Mouse (Mus musculus): ENCODE results near the gene Acss3. TPM values are rescaled to one million over a fixed set of nuclear protein-coding genes. Genes with fewer than 3 reads are reported as not detected.

Gene Acss3
- not detected in 2 replicates for polyA plus RNA-seq (2012; ENCODE audit: insufficient read depth, low replicate concordance)

DNA sequence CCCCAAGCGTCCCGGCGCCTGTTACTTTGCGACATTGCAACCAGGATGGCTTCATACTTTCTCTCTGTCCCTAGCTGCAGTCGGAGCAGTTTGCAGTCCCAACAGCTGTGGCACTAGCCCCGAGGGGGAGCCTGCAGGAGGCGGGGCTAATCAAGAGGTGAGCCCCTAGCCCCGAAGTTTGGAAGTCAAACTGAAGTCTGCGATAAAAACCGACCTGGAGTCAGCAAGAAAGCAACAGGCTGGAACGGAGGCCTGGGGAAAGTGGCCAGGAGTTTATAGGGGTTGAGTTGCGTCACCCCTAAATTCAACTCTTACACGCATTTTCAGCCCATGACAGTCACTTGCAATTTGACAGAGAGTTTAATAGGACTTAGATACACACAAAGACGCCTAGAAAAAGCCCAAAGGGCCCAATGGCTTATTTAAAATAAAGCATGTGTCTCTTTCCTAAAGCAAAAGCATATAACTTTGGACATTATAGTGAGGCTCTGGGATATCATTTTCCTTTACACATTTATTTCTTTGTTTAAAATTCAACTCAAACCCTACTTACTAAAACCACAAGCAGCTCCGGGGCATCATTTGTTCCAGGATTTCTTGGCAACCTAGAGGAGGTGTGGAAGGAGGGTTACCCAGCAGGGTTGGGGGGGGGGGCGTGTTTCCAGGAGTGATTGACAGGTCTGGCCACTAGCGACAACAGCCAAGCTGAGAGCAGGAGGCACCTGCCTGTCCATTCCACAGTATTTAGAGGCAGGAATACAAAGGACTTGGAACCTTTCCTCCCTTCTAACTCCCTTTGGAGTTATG, at the start of gene Acss3:
Gene Acss3, minus strand, starts transcription at position 140 of the 807 bp plus-strand sequence.
- Histone ChIP-seq H3K4me1 (no peaks in the 10 kb centered on the region), H3K36me3 (replicated peaks; ENCODE audit: low read length) (no peaks in the 10 kb centered on the region), H3K4me3 (replicated peaks) (no peak within 1 kb of the TSS), H3K9me3 (peaks cover 12% of the 10 kb centered on the region; the same call in 1 of the 2 replicates), H3K27me3 (replicated peaks) (no peaks in the 10 kb centered on the region)
- TF ChIP-seq GATA1 (IDR thresholded peaks at IDR 0.05; ENCODE audit: borderline replicate concordance, low read length) (no peak), FLI1 (IDR thresholded peaks at IDR 0.05; ENCODE audit: low read length) (no peak)

DNA sequence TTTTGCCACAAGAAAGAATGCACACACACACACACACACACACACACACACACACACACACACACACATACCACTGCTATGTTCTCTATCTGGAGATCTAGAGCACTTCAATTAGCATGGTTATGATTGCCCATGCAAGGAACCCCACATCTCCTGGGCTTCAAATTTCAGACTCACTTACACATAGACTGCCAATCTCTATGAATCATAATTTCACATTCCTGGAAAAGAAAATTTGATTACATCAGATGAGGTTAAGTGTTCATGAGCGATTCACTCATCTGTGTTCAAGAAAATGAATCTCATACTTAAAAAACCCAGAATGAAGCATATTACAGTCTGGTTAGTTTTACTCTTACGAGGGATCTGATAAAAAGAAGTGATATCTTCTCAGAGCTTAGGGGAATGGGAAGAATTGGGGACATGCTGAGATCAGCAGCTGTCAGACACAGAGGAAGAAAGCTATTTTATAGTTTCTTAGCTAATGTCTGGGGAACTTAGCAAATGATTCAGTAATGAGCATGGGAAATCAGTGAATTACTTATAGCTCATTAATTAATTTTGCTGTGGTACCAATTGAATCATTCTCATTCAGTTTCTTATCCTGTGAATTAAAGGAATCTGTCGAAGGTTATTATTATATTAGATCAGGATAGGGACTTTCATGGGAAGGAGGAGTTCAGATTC, 48.7 kb upstream of the Acss3 start:
- H3K4me3 ChIP-seq (replicated peaks), result no peak overlapping the region

DNA sequence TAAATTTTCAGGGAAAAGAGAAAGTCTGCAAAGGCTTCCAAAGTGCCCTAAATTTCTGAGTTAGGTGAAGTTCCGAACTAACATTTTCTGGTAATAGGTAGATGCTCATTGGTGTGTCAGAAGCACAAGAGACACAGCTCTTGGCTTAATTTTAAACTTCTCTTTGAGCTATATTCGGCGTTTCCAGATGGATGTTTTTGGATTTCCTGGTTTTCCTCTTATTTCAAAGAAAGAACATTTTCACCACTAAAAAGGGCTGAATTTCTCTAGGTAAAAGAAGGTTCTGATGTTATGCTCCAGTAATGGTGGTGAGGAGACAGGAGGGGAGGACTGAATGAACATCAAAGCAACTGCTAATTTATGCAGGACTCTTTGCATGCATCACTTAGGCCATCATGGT, 43.0 kb upstream of the Acss3 start:
- Histone ChIP-seq H3K4me3 (replicated peaks) (no peak overlapping the region), H3K27me3 (replicated peaks) (no peaks in the 10 kb centered on the region), H3K9me3 (peaks cover 3% of the 10 kb centered on the region; the same call in 1 of the 2 replicates), H3K4me1 (no peaks in the 10 kb centered on the region), H3K36me3 (replicated peaks; ENCODE audit: low read length) (no peaks in the 10 kb centered on the region)
- TF ChIP-seq FLI1 (IDR thresholded peaks at IDR 0.05; ENCODE audit: low read length) (no peak), GATA1 (IDR thresholded peaks at IDR 0.05; ENCODE audit: borderline replicate concordance, low read length) (no peak)

More for the DNA sequence above, 48.7 kb upstream of the Acss3 start:
- no peaks in the 10 kb centered on the region for H3K9me3 ChIP-seq
- H3K4me1 ChIP-seq, result no peaks in the 10 kb centered on the region
- TF ChIP-seq FLI1 (IDR thresholded peaks at IDR 0.05; ENCODE audit: low read length), result no peak
- H3K27me3 ChIP-seq (replicated peaks), result no peaks in the 10 kb centered on the region
- H3K36me3 ChIP-seq (replicated peaks; ENCODE audit: low read length), result no peaks in the 10 kb centered on the region

GRCm38 (mm10) chr10:107148759-107149158, 25.3 kb upstream of the Acss3 start:
- Histone ChIP-seq H3K27me3 (replicated peaks) (no peaks in the 10 kb centered on the region), H3K36me3 (replicated peaks; ENCODE audit: low read length) (no peaks in the 10 kb centered on the region), H3K4me3 (replicated peaks) (no peak overlapping the region), H3K9me3 (no peaks in the 10 kb centered on the region), H3K4me1 (no peaks in the 10 kb centered on the region)
- no peak for TF ChIP-seq FLI1 (IDR thresholded peaks at IDR 0.05; ENCODE audit: low read length)
- no peak for TF ChIP-seq GATA1 (IDR thresholded peaks at IDR 0.05; ENCODE audit: borderline replicate concordance, low read length)

DNA sequence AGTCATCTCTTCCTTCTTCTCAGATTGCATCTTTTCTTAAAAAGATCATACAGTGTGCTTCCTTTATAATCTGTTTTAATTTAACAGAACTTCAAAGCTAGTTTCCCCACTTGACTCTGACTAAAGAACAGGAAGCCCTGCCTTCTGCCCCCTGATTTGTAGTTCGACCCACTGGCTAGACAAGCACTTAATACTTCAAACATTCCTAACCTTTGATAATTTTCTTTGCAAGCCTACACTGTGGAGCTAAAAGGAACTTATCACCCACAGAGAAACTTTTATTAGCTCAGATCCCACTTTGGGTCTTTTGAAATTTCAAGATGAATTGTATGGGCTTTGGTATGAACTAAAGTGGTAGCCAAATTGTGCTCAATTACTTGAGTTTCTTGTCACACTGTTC, 20.5 kb upstream of the Acss3 start:
- TF ChIP-seq GATA1 (IDR thresholded peaks at IDR 0.05; ENCODE audit: borderline replicate concordance, low read length) (no peak), FLI1 (IDR thresholded peaks at IDR 0.05; ENCODE audit: low read length) (no peak)

DNA sequence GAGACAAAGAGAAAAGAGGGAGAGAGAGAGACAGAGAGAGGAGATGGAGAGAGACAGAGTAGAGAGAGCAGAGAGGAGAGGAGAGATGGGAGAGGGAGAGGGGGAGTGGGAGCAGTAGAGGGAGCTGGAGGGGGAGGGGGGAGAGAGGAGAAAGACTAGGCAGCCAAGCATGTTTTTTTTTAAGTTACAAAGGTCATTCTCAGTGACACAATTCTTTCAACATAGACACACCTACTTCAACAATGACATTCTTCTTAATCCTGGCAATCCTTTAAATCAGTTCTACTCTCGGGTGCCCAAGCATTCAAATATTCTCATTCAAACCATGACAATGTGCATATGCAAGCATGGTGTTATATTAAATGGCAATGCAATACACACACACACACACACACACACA, 19.4 kb upstream of the Acss3 start:
- Histone ChIP-seq H3K4me1 (no peaks in the 10 kb centered on the region), H3K27me3 (replicated peaks) (no peaks in the 10 kb centered on the region), H3K36me3 (replicated peaks; ENCODE audit: low read length) (no peaks in the 10 kb centered on the region), H3K9me3 (no peaks in the 10 kb centered on the region), H3K4me3 (replicated peaks) (no peak overlapping the region)
- TF ChIP-seq FLI1 (IDR thresholded peaks at IDR 0.05; ENCODE audit: low read length) (no peak), GATA1 (IDR thresholded peaks at IDR 0.05; ENCODE audit: borderline replicate concordance, low read length) (no peak)

More for the DNA sequence above, 20.5 kb upstream of the Acss3 start:
- H3K4me1 ChIP-seq, result no peaks in the 10 kb centered on the region
- H3K27me3 ChIP-seq (replicated peaks), result no peaks in the 10 kb centered on the region
- no peaks in the 10 kb centered on the region for H3K36me3 ChIP-seq (replicated peaks; ENCODE audit: low read length)
- H3K4me3 ChIP-seq (replicated peaks), result no peak overlapping the region
- H3K9me3 ChIP-seq, result no peaks in the 10 kb centered on the region

GRCm38 (mm10) chr10:107122744-107123528, 532 bp downstream of the Acss3 start:
- TF ChIP-seq FLI1 (IDR thresholded peaks at IDR 0.05; ENCODE audit: low read length) (no peak), GATA1 (IDR thresholded peaks at IDR 0.05; ENCODE audit: borderline replicate concordance, low read length) (no peak)
- H3K9me3 ChIP-seq, result peaks cover 6% of the 10 kb centered on the region; the same call in 1 of the 2 replicates
- no peaks in the 10 kb centered on the region for H3K36me3 ChIP-seq (replicated peaks; ENCODE audit: low read length)
- no peaks in the 10 kb centered on the region for H3K27me3 ChIP-seq (replicated peaks)
- H3K4me3 ChIP-seq (replicated peaks), result no peak overlapping the region
- no peaks in the 10 kb centered on the region for H3K4me1 ChIP-seq

DNA sequence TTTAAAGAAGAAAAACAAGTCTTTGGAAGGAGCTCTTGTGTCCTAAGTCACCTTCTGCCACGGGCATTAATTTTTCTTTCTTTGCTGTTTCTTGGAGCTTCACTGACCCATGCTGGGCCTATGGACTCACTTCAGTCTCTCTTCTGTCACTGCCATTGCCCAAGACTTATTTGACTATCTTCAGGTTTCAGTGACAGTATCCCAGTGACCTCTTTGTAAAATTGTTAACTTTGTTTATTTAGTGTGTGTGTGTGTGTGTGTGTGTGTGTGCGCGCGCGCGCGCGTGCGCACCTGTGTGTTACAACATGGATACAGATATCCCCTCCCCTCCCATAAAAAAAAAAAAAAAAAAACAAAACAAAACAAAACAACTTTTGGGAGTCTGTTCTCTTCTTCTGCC, 2.2 kb downstream of the Acss3 start:
- Histone ChIP-seq H3K4me1 (no peaks in the 10 kb centered on the region), H3K27me3 (replicated peaks) (no peaks in the 10 kb centered on the region), H3K9me3 (peaks cover 6% of the 10 kb centered on the region; the same call in 1 of the 2 replicates), H3K36me3 (replicated peaks; ENCODE audit: low read length) (no peaks in the 10 kb centered on the region), H3K4me3 (replicated peaks) (no peak overlapping the region)
- TF ChIP-seq FLI1 (IDR thresholded peaks at IDR 0.05; ENCODE audit: low read length) (no peak), GATA1 (IDR thresholded peaks at IDR 0.05; ENCODE audit: borderline replicate concordance, low read length) (no peak)

- TF ChIP-seq GATA1 (IDR thresholded peaks at IDR 0.05; ENCODE audit: borderline replicate concordance, low read length) (no peak), FLI1 (IDR thresholded peaks at IDR 0.05; ENCODE audit: low read length) (no peak)
- H3K4me3 ChIP-seq (replicated peaks), result no peak overlapping the region
- H3K4me1 ChIP-seq, result no peaks in the 10 kb centered on the region
- H3K36me3 ChIP-seq (replicated peaks; ENCODE audit: low read length), result no peaks in the 10 kb centered on the region
- no peaks in the 10 kb centered on the region for H3K27me3 ChIP-seq (replicated peaks)
- H3K9me3 ChIP-seq, result peaks cover 6% of the 10 kb centered on the region; the same call in 1 of the 2 replicates
Observed at GRCm38 (mm10) chr10:107119135-107119534, 4.3 kb downstream of the Acss3 start.

Measured in megakaryocyte, embryonic 14.5 days (primary cell).